ENCODE assay signal across 9 mouse cellular contexts in the genomic region with DNA sequence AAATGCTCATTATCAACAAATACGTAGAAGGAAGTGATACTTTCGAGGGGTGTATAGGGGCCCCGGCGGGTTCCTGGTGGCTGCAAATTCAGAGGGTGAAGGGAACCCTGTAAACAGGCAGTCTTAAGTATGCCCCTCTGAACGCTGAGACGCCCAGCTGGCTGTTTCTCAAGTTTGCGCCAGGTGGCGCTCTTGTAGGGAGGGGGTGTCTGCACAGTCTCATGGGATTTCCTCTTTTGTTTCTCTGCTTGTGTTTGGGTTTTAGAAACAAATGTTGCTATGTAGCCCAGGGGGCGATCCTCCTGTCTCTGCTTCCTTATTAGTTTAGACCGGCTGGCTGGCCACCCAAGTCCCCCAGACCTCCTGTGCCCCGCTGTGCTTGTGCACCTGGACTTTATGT. TPM values are rescaled to one million over a fixed set of nuclear protein-coding genes. Genes with fewer than 3 reads are reported as not detected.
DNase-seq lines count a peak whose midpoint lies in the region; ATAC-seq and TF ChIP-seq lines count a peak whose summit lies in the region.
"Had no signal": no experiment of that assay in that cellular context is flagged by ENCODE, and none has a peak within 500 bp of the region (broad histone marks: within the 10 kb centered on the region; RNA-seq: fewer than 3 reads in every experiment).

No protein-coding gene starts in this region.

- H3K27me3 ChIP-seq in MEL (ENCODE audit: control insufficient read depth in 1 of 2, insufficient read depth in 2 of 2, low read length in 2 of 2), result no peaks in the 10 kb centered on the region
- peaks cover 31% of the 10 kb centered on the region for H3K27me3 ChIP-seq in heart, embryonic 12.5 days (replicated peaks)
- no peaks in the 10 kb centered on the region for H3K27me3 ChIP-seq in stomach, embryonic 14.5 days (ENCODE audit: control insufficient read depth, insufficient read depth, low read length)

- H3K4me2 ChIP-seq in heart, embryonic 12.5 days, result peak overlapping the region; percentile 50
- H3K4me2 ChIP-seq in stomach, embryonic 14.5 days (replicated peaks; ENCODE audit: low read depth, low read length), result 0 out of 2 replicates have a peak overlapping the region, but pooled peaks have one; percentile 0

- DNase-seq in gastrocnemius, adult 18-20 months (ENCODE audit: low spot score), result peak; percentile 24
- DNase-seq in gastrocnemius, adult 8-10 months (ENCODE audit: low spot score in 2 of 2), result no peak
- DNase-seq in MEL (ENCODE audit: low read depth, low spot score), result peak; percentile 89
- peak; percentile 67 for DNase-seq in embryo, embryonic 11 days
- peak; percentile 32 to 59 for DNase-seq in layer of hippocampus, postnatal 25 days (ENCODE audit: extremely low spot score in 1 of 2, low spot score in 1 of 2)
- peak; percentile 57 for DNase-seq in mesoderm, embryonic 11.5 days (ENCODE audit: low read depth, low spot score)

- H3K27ac ChIP-seq in MEL (ENCODE audit: control insufficient read depth, low read depth, low read length), result peak overlapping the region; percentile 35
- no peak overlapping the region for H3K27ac ChIP-seq in heart, embryonic 12.5 days (ENCODE audit: poor library complexity, severe bottlenecking)
- no peak overlapping the region for H3K27ac ChIP-seq in stomach, embryonic 14.5 days (ENCODE audit: low read length)

- ATAC-seq in heart, embryonic 12.5 days (ENCODE audit: insufficient number of reproducible peaks, low FRiP score), result no peak
- no peak for ATAC-seq in stomach, embryonic 14.5 days (ENCODE audit: insufficient number of reproducible peaks, insufficient read depth, low FRiP score, low read depth)

- peak overlapping the region; percentile 69 for H3K9ac ChIP-seq in MEL (ENCODE audit: control insufficient read depth, low read depth, low read length, poor library complexity, severe bottlenecking)
- H3K9ac ChIP-seq in heart, embryonic 12.5 days, result 0 out of 2 replicates have a peak overlapping the region, but pooled peaks have one; percentile 25
- no peak overlapping the region for H3K9ac ChIP-seq in stomach, embryonic 14.5 days (replicated peaks; ENCODE audit: low read depth, low read length)

- peak; percentile 81 to 90 (median 84) for TF ChIP-seq CTCF in MEL (IDR thresholded peaks at IDR 0.05 in 2 of 3, conservative IDR thresholded peaks at IDR 0.05 in 1 of 3; ENCODE audit: control insufficient read depth in 1 of 3, insufficient read depth in 1 of 3, low read depth in 2 of 3, low read length in 3 of 3, poor library complexity in 1 of 3, severe bottlenecking in 1 of 3)

- peak overlapping the region; percentile 15 to 56; a peak in 2 of 4 replicates for H3K4me3 ChIP-seq in MEL (ENCODE audit: control insufficient read depth in 1 of 2, insufficient read depth in 1 of 2, low read depth in 2 of 2, low read length in 2 of 2)
- no peak overlapping the region for H3K4me3 ChIP-seq in heart, embryonic 12.5 days
- H3K4me3 ChIP-seq in stomach, embryonic 14.5 days (ENCODE audit: low read depth, low read length), result no peak overlapping the region
- H3K4me3 ChIP-seq: megakaryocyte, embryonic 14.5 days had no signal

- peaks cover 0 to 5% of the 10 kb centered on the region in 2 experiments; a peak in 2 of 4 replicates for H3K4me1 ChIP-seq in MEL (ENCODE audit: control insufficient read depth in 1 of 2, insufficient read depth in 2 of 2, low read length in 2 of 2)
- no peaks in the 10 kb centered on the region for H3K4me1 ChIP-seq in heart, embryonic 12.5 days (replicated peaks)
- H3K4me1 ChIP-seq in stomach, embryonic 14.5 days (ENCODE audit: control insufficient read depth, insufficient read depth, low read length), result no peaks in the 10 kb centered on the region

- no peaks in the 10 kb centered on the region for H3K79me2 ChIP-seq in MEL (ENCODE audit: control insufficient read depth, insufficient read depth, low read length, poor library complexity)

- no peak for TF ChIP-seq EP300 in MEL (IDR thresholded peaks at IDR 0.05; ENCODE audit: low read depth in 1 of 2, low read length in 2 of 2)

- TF ChIP-seq POLR2A in MEL (IDR thresholded peaks at IDR 0.05; ENCODE audit: control insufficient read depth in 1 of 2, insufficient read depth in 1 of 2, low read depth in 1 of 2, low read length in 2 of 2, poor library complexity in 1 of 2), result no peak

- no peaks in the 10 kb centered on the region for H3K9me3 ChIP-seq in MEL (replicated peaks; ENCODE audit: insufficient read depth, low read length)
- H3K9me3 ChIP-seq in heart, embryonic 12.5 days (replicated peaks), result 0 out of 2 replicates have a peak, but pooled peaks cover under 1% of the 10 kb centered on the region
- no peaks in the 10 kb centered on the region; the same call in 1 of the 2 replicates for H3K9me3 ChIP-seq in stomach, embryonic 14.5 days (ENCODE audit: control insufficient read depth, low read depth, low read length)

- H3K36me3 ChIP-seq in MEL (ENCODE audit: control insufficient read depth in 1 of 2, insufficient read depth in 2 of 2, low read length in 2 of 2), result peaks cover 0 to 5% of the 10 kb centered on the region in 2 experiments; a peak in 2 of 4 replicates
- peaks cover 4% of the 10 kb centered on the region; the same call in 1 of the 2 replicates for H3K36me3 ChIP-seq in heart, embryonic 12.5 days
- H3K36me3 ChIP-seq in stomach, embryonic 14.5 days (ENCODE audit: control insufficient read depth, insufficient read depth, low read length), result no peaks in the 10 kb centered on the region

- 18% methylated on average over 11 of the region's 11 CpGs for WGBS in heart, embryonic 12.5 days
- 23% methylated on average over 11 of the region's 11 CpGs for WGBS in stomach, embryonic 14.5 days

- TF ChIP-seq RAD21 in MEL (IDR thresholded peaks at IDR 0.05; ENCODE audit: low read depth, low read length), result peak; percentile 53

TF ChIP-seq in MEL, 35 proteins besides CTCF, POLR2A, EP300 and RAD21 (continues in another document):
- TF ChIP-seq BHLHE40 (IDR thresholded peaks at IDR 0.05; ENCODE audit: borderline replicate concordance, low read depth, low read length), result no peak
- 0 out of 2 replicates have a peak, but pooled peaks have one; percentile 34 for TF ChIP-seq ZC3H11A (IDR thresholded peaks at IDR 0.05; ENCODE audit: low read depth, low read length)
- TF ChIP-seq UBTF (IDR thresholded peaks at IDR 0.05; ENCODE audit: borderline replicate concordance, insufficient read depth, low read depth, low read length), result no peak
- TF ChIP-seq USF2 (IDR thresholded peaks at IDR 0.05; ENCODE audit: borderline replicate concordance in 1 of 2, insufficient read depth in 1 of 2, low read depth in 1 of 2, low read length in 2 of 2), result no peak
- no peak for TF ChIP-seq GABPA (IDR thresholded peaks at IDR 0.05; ENCODE audit: low read depth, low read length)
- TF ChIP-seq POLR2AphosphoS2 (IDR thresholded peaks at IDR 0.05; ENCODE audit: low read length), result no peak
- no peak for TF ChIP-seq MYC (IDR thresholded peaks at IDR 0.05; ENCODE audit: low read depth, low read length)
- peak; percentile 48; the same call in 1 of the 2 replicates for TF ChIP-seq TBP (IDR thresholded peaks at IDR 0.05; ENCODE audit: low read depth, low read length)
- TF ChIP-seq HCFC1 (IDR thresholded peaks at IDR 0.05; ENCODE audit: low read depth, low read length), result peak; percentile 51; the same call in 1 of the 2 replicates
- TF ChIP-seq NRF1 (IDR thresholded peaks at IDR 0.05; ENCODE audit: insufficient read depth, low read depth, low read length, poor library complexity, severe bottlenecking), result no peak
- peak; percentile 33; the same call in 1 of the 2 replicates for TF ChIP-seq NELFE (IDR thresholded peaks at IDR 0.05; ENCODE audit: low read depth, low read length)
- no peak for TF ChIP-seq MAFK (IDR thresholded peaks at IDR 0.05; ENCODE audit: borderline replicate concordance, low read depth, low read length)
- TF ChIP-seq CHD1 (IDR thresholded peaks at IDR 0.05; ENCODE audit: low read depth, low read length), result no peak
- TF ChIP-seq SIN3A (IDR thresholded peaks at IDR 0.05; ENCODE audit: low read length), result peak; percentile 57; the same call in 1 of the 2 replicates
- no peak for TF ChIP-seq E2F4 (IDR thresholded peaks at IDR 0.05; ENCODE audit: borderline replicate concordance, low read depth, low read length)
- TF ChIP-seq POLR2AphosphoS5 (IDR thresholded peaks at IDR 0.05; ENCODE audit: borderline replicate concordance, low read depth, low read length), result no peak
- peak; percentile 93 for TF ChIP-seq MAZ (IDR thresholded peaks at IDR 0.05; ENCODE audit: low read depth, low read length)

RNA-seq across cellular contexts. Expression of a gene that starts 29.3 kb away (rescaled TPM):
- total RNA-seq in gastrocnemius, adult 18-20 months (2021), result 1 to 10 TPM; 4.0 to 4.1 TPM
- total RNA-seq in gastrocnemius, adult 8-10 months (2022), result 1 to 10 TPM; 2.9 to 4.2 (median 3.9) TPM
- total RNA-seq in MEL (2012; rRNA removed), result 17.6 and 18.6 TPM in 2 replicates
- polyA plus RNA-seq in MEL (2012; ENCODE audit: insufficient read depth in 1 of 2, insufficient read length in 2 of 2, low read depth in 1 of 2, low replicate concordance in 2 of 2, missing spikeins in 1 of 2), result 10 to 100 TPM in 1 of 2 experiments, not detected in 1; 26.8 TPM
- polyA plus RNA-seq in heart, embryonic 12.5 days (2016; fragmentation: Nextera tagmentation; extraction: Ambion mirVana), result 13.2 and 13.6 TPM in 2 replicates
- total RNA-seq in layer of hippocampus, postnatal 25 days (2021), result 10 to 100 TPM; 36.4 to 37.7 TPM
- 16.1 and 19.8 TPM in 2 replicates for polyA plus RNA-seq in stomach, embryonic 14.5 days (2014; fragmentation: Nextera tagmentation; extraction: Ambion mirVana)

RNA-seq across cellular contexts. Expression of a gene that starts 31.6 kb away (rescaled TPM):
- total RNA-seq in gastrocnemius, adult 18-20 months (2021), result 1 to 10 TPM in 1 of 2 experiments, under 1 TPM in 1; 0.74 to 2.3 TPM
- total RNA-seq in gastrocnemius, adult 8-10 months (2022), result 1 to 10 TPM in 2 of 4 experiments, under 1 TPM in 2; 0.75 to 1.8 (median 1.2) TPM
- total RNA-seq in MEL (2012; rRNA removed), result 26.9 and 30.1 TPM in 2 replicates
- 10 to 100 TPM in 1 of 2 experiments, not detected in 1; 27.1 TPM for polyA plus RNA-seq in MEL (2012; ENCODE audit: insufficient read depth in 1 of 2, insufficient read length in 2 of 2, low read depth in 1 of 2, low replicate concordance in 2 of 2, missing spikeins in 1 of 2)
- polyA plus RNA-seq in heart, embryonic 12.5 days (2016; fragmentation: Nextera tagmentation; extraction: Ambion mirVana), result 30.5 and 34.1 TPM in 2 replicates
- total RNA-seq in layer of hippocampus, postnatal 25 days (2021), result 1 to 10 TPM; 6.3 to 9.9 TPM
- polyA plus RNA-seq in stomach, embryonic 14.5 days (2014; fragmentation: Nextera tagmentation; extraction: Ambion mirVana), result 46.0 and 53.4 TPM in 2 replicates

RNA-seq across cellular contexts. Expression of a gene that starts 48.8 kb away (rescaled TPM):
- under 1 TPM; 0.25 to 0.59 TPM for total RNA-seq in gastrocnemius, adult 18-20 months (2021)
- under 1 TPM in 1 of 4 experiments, not detected in 3; 0.56 TPM for total RNA-seq in gastrocnemius, adult 8-10 months (2022)
- not detected in 2 replicates for total RNA-seq in MEL (2012; rRNA removed)
- not detected for polyA plus RNA-seq in MEL (2012; ENCODE audit: insufficient read depth in 1 of 2, insufficient read length in 2 of 2, low read depth in 1 of 2, low replicate concordance in 2 of 2, missing spikeins in 1 of 2)
- polyA plus RNA-seq in heart, embryonic 12.5 days (2016; fragmentation: Nextera tagmentation; extraction: Ambion mirVana), result 0.27 and 0.28 TPM in 2 replicates
- 1 to 10 TPM; 5.8 to 5.9 TPM for total RNA-seq in layer of hippocampus, postnatal 25 days (2021)
- polyA plus RNA-seq in stomach, embryonic 14.5 days (2014; fragmentation: Nextera tagmentation; extraction: Ambion mirVana), result 1.6 TPM in 2 replicates

Comparison
In these comparisons a context has a peak if more than half of its experiments do, and no peak if none do; other contexts are left out.
1. DNase-seq: peak in gastrocnemius, adult 18-20 months (single experiment), MEL (single experiment), embryo, embryonic 11 days (single experiment), layer of hippocampus, postnatal 25 days (2 of 2) and mesoderm, embryonic 11.5 days (single experiment); none in gastrocnemius, adult 8-10 months (0 of 2).
2. H3K4me3 ChIP-seq: peak in MEL (2 of 2); none in heart, embryonic 12.5 days (single experiment) and stomach, embryonic 14.5 days (single experiment).